Mouse (Mus musculus) kidney, embryonic 15.5 days (tissue): ENCODE results near the gene Aox1. TPM values are rescaled to one million over a fixed set of nuclear protein-coding genes. Genes with fewer than 3 reads are reported as not detected.
A peak's percentile ranks its signal among the peaks of the same experiment; 100 is the strongest.

ENCODE experiments used
- ATAC-seq: fragments of 200-750 bp; cut with Nextera tagmentation; replicated peaks from 2 replicates; pipeline ENCODE4 v1.8.0; 2017; ENCODE audit warnings: moderate TSS enrichment; ENCODE audit not compliant: low FRiP score
- H3K27ac ChIP-seq: fragments of 300-500 bp; sonication (generic); 2 replicates; pipeline ENCODE4 v1.5.1; 2015; ENCODE audit warnings: mild to moderate bottlenecking, inconsistent platforms
- H3K27me3 ChIP-seq: fragments of 300-500 bp; sonication (generic); 2 replicates; pipeline ENCODE4 v1.6.1; 2015; ENCODE audit warnings: inconsistent platforms
- H3K36me3 ChIP-seq: fragments of 300-500 bp; sonication (generic); 2 replicates; pipeline ENCODE4 v1.6.1; 2015; ENCODE audit warnings: inconsistent platforms
- H3K4me1 ChIP-seq: fragments of 300-500 bp; sonication (generic); 2 replicates; pipeline ENCODE4 v1.6.1; 2015; ENCODE audit warnings: inconsistent platforms
- H3K4me2 ChIP-seq: fragments of 300-500 bp; sonication (generic); 2 replicates; pipeline ENCODE4 v1.6.1; 2015; ENCODE audit warnings: moderate library complexity, mild to moderate bottlenecking, inconsistent platforms
- H3K4me3 ChIP-seq: fragments of 300-500 bp; sonication (generic); replicated peaks from 2 replicates; pipeline ENCODE4 v1.5.1; 2015; ENCODE audit warnings: mild to moderate bottlenecking, inconsistent platforms
- H3K9ac ChIP-seq: fragments of 300-500 bp; sonication (generic); 2 replicates; pipeline ENCODE4 v1.6.1; 2015; ENCODE audit warnings: mild to moderate bottlenecking, inconsistent platforms
- H3K9me3 ChIP-seq: fragments of 300-500 bp; sonication (generic); replicated peaks from 2 replicates; pipeline ENCODE4 v1.6.1; 2016; ENCODE audit warnings: inconsistent platforms
- WGBS: fragments of 180-500 bp; shearing (Covaris S2); methylation state at CpG from one replicate; pipeline ENCODE4 v1.1.7; 2015; ENCODE audit warnings: mixed read lengths; 5-methylcytosine and 5-hydroxymethylcytosine counted together
- polyA plus RNA-seq: library from polyadenylated mRNA; unstranded; fragments of >200 nt; fragmentation: Nextera tagmentation; extraction: Ambion mirVana; gene quantifications from 2 replicates; pipeline ENCODE4 v1.2.1, GENCODE M21; 2015

Aox1 gene
- polyA plus RNA-seq, 1 experiment from 2014 or later = 0.32 TPM

DNA sequence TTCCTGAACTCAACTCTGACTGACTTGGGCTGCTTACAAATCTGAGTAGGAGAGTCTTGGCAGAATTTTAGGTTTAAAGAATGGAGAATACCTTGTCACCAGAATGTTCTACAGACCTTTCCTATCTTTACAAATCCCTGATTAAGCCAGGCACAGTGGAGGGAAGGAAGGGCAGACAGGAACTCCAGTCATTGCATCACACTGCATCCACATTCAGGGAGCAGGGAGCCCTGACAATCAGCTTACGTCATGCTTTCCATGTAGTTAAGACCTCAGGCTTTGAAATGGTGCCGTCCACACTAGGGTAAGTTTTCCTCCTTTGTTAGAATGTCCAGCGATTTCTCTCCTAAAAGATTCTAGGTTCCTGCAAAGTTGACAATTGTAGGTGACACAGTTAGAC, 61.5 kb downstream of the Aox1 start:
- no peaks in the 10 kb centered on the region for H3K4me1 ChIP-seq
- H3K36me3 ChIP-seq = no peaks in the 10 kb centered on the region
- H3K4me3 ChIP-seq = no peak overlapping the region
- H3K27ac ChIP-seq = no peak overlapping the region
- no peak for ATAC-seq
- H3K4me2 ChIP-seq = no peak overlapping the region
- H3K9me3 ChIP-seq = no peaks in the 10 kb centered on the region
- no peaks in the 10 kb centered on the region for H3K27me3 ChIP-seq
- WGBS = 81% methylated on average over 3 of the region's 3 CpGs
- H3K9ac ChIP-seq = no peak overlapping the region

DNA sequence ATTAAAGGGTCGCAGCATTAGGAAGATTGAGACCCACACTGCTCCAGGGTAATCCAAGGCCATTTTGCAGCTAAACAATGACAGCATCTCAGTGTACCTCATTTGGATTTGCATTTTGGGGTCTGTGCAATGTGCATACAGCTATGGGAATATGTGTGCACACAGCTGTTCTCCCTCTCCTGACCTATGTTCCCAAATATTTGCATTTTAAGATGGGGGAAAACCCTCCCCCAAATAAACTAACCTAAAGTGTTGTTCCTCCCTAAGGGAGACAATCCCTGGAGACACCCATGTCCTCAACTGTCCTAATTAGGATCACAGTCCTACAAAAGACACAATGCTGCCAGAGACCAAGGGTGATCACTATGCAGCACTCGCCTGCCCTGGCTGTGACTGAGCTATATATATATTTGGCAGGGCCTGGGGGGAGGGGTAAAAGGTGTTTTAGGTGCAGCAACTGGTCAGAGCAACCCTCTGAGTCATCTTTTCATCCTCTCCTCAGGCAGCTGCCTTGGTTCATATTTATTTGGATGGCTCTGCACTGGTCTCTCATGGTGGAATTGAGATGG, 62.3 kb downstream of the Aox1 start:
- H3K36me3 ChIP-seq = no peaks in the 10 kb centered on the region
- no peak overlapping the region for H3K27ac ChIP-seq
- no peaks in the 10 kb centered on the region for H3K27me3 ChIP-seq
- no peaks in the 10 kb centered on the region for H3K9me3 ChIP-seq
- WGBS = 87% methylated on average over 2 of the region's 2 CpGs
- H3K4me3 ChIP-seq = no peak overlapping the region
- 0 out of 2 replicates have a peak, but pooled peaks have one; percentile 15 for ATAC-seq
- no peak overlapping the region for H3K4me2 ChIP-seq
- no peaks in the 10 kb centered on the region for H3K4me1 ChIP-seq
- H3K9ac ChIP-seq = no peak overlapping the region

DNA sequence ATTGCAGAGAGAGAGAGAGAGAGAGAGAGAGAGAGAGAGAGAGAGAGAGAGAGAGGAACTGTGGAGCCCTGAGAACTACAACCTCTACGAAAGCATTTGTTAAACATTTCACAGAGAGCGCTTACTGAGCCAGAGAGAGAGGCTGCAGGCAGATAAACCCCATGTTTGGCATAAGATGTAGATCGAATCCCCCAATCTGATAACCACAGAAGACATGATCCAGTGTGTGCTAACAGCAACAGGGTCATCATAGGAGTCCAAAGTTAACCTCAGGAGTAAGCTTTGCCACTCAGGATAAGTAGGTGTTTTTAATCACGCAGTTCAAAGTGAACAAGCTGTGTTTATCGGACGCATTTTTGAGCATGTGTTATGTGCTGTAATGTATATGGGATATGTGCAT, 67.6 kb downstream of the Aox1 start:
- H3K4me2 ChIP-seq = no peak overlapping the region
- H3K4me3 ChIP-seq = no peak overlapping the region
- no peaks in the 10 kb centered on the region for H3K36me3 ChIP-seq
- no peak overlapping the region for H3K9ac ChIP-seq
- H3K9me3 ChIP-seq = no peaks in the 10 kb centered on the region
- H3K27ac ChIP-seq = no peak overlapping the region
- H3K27me3 ChIP-seq = no peaks in the 10 kb centered on the region
- H3K4me1 ChIP-seq = no peaks in the 10 kb centered on the region
- no peak for ATAC-seq
- WGBS = 89% methylated on average over 6 of the region's 6 CpGs

DNA sequence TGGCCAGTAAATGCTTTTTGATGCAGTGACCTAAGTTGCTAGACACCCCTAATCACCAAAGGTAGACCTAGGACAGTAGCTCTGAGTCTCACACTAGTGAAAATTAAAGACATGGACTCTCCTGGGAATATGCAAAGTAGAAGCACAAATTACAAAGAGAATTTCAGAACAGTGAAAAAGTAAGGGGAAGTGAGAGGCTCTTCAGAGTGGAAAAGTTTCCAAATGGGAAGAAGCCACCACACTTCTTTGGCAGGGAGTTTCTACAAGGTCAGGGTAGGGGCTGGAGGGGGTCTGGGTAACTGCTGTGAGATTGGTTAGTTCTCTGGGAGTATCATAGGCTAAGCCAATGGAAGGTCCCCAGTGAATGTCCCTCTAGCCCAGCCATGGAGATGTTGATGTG, 69.4 kb downstream of the Aox1 start:
- H3K4me3 ChIP-seq = no peak overlapping the region
- no peaks in the 10 kb centered on the region for H3K27me3 ChIP-seq
- H3K9me3 ChIP-seq = no peaks in the 10 kb centered on the region
- no peaks in the 10 kb centered on the region for H3K4me1 ChIP-seq
- no peaks in the 10 kb centered on the region for H3K36me3 ChIP-seq
- ATAC-seq = no peak
- H3K27ac ChIP-seq = no peak overlapping the region
- H3K4me2 ChIP-seq = no peak overlapping the region
- no peak overlapping the region for H3K9ac ChIP-seq

DNA sequence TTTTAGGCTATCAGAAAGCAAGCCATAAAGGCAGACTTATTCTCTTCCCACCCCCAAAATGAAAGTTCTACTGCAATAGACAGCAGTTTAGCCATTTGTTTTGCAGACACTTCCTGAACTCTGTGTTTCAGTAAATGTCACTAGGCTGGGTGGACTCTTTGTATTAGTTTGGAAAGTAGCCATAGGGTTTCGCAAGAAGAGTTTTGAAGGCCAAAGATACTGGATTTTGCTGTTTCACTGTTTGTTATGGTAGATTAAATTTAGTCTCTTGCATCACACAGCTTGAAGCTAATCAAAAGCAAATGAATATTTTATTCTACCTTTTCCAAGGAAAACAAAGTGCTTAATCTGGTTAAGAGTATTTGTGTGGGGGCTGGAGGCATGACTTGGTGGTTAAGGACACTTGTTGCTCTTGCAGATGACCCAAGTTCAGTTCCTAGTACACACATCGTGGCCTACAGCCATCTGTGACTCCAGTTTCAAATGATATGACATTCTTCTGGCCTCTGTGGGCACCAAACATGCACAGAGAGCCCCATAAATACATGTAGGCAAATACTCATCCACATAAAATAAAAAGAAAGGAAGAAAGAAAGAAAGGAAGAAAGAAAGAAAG, 71.9 kb downstream of the Aox1 start:
- Histone ChIP-seq H3K27me3 (no peaks in the 10 kb centered on the region), H3K4me2 (no peak overlapping the region), H3K4me1 (no peaks in the 10 kb centered on the region), H3K4me3 (no peak overlapping the region), H3K36me3 (no peaks in the 10 kb centered on the region), H3K9me3 (no peaks in the 10 kb centered on the region), H3K9ac (no peak overlapping the region), H3K27ac (no peak overlapping the region)
- no peak for ATAC-seq
- 66% methylated on average over 2 of the region's 2 CpGs for WGBS

DNA sequence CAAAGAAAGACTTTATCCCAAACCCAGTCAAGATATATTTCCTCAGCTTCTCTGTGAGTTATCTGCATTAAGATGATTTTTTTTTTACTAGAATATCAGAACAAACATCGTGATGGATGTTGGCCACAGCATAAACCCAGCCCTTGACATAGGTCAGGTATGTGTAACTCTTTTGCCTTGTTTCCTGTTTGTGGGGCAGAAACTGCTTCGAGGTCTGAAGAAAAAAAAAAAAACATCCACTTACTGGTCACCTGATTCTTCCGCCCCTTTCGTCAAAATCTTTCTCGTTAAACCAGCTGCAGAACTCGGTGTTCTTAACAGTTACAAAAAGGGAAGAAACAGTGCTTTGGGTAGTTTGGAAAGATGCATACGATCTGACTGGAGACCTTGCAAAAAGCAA, 72.8 kb downstream of the Aox1 start:
- no peak overlapping the region for H3K9ac ChIP-seq
- H3K27me3 ChIP-seq = no peaks in the 10 kb centered on the region
- ATAC-seq = no peak
- H3K9me3 ChIP-seq = no peaks in the 10 kb centered on the region
- 71% methylated on average over 7 of the region's 7 CpGs for WGBS
- H3K27ac ChIP-seq = no peak overlapping the region
- no peak overlapping the region for H3K4me3 ChIP-seq
- no peaks in the 10 kb centered on the region for H3K36me3 ChIP-seq
- no peak overlapping the region for H3K4me2 ChIP-seq
- no peaks in the 10 kb centered on the region for H3K4me1 ChIP-seq

DNA sequence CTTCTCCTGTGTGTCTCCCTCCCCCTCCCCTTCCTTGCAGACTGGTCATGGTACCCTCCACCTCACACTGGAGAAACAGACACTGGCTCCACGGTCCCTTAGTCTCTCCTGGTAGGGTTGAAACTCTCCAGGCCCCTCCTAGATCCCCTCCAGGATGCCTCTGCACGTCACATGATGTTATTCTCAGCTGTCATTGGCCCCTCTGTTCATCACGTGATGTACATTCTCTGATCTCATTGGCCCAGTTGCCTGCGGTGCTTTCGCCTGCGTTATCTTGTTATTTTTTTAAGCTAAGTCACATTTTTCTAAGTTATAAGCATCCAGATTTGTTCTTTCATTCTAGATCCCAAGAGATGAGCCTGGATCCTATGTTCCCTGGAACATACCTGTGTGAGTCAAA, 76.0 kb downstream of the Aox1 start:
- Histone ChIP-seq H3K9me3 (no peaks in the 10 kb centered on the region), H3K36me3 (no peaks in the 10 kb centered on the region), H3K4me1 (no peaks in the 10 kb centered on the region), H3K27ac (no peak overlapping the region), H3K9ac (no peak overlapping the region), H3K4me3 (no peak overlapping the region), H3K4me2 (no peak overlapping the region), H3K27me3 (no peaks in the 10 kb centered on the region)
- 87% methylated on average over 6 of the region's 6 CpGs for WGBS
- ATAC-seq = no peak

DNA sequence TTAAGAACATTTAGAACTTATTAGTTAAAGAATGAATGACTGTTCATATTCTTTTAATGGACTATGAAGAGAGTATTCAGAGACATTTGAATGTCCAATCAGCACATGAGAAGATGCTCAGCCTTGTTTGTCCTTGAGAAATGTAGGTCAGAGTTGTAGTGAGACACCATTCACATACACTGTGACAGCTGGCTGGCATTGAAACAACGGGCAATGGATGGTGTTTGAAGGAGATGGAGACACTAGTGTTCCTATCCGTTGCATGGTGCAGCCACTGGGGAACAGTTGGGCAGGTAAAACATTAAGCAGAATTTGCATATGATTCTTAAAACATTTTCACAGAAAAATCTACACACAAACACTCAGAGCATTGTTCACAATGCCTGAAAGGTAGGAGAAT, 77.3 kb downstream of the Aox1 start:
- Histone ChIP-seq H3K9me3 (no peaks in the 10 kb centered on the region), H3K4me1 (no peaks in the 10 kb centered on the region), H3K27me3 (no peaks in the 10 kb centered on the region), H3K4me2 (no peak overlapping the region), H3K36me3 (no peaks in the 10 kb centered on the region), H3K27ac (no peak overlapping the region), H3K4me3 (no peak overlapping the region), H3K9ac (no peak overlapping the region)
- no peak for ATAC-seq
- whole genome bisulfite sequencing = 86% methylated on average over 2 of the region's 2 CpGs

DNA sequence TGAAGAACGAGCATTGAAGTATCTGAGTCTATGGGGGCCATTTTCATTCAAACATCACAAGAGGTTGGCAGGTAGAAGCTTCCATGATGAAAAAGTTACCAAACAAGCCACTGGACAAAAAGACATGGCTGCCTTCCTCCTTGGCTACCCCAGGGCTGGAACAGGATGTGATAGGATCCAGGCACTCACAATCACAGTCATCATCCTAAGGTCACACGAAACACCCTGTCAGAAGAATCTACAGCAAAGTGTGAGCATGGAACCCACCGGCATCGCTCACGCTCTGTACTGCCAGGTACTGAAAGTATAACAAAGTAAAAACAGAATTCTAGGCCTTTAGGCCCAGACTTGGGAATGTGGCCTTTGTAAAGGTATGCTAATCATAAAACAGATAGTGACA, 80.5 kb downstream of the Aox1 start:
- Histone ChIP-seq H3K9ac (no peak overlapping the region), H3K9me3 (no peaks in the 10 kb centered on the region), H3K27ac (no peak overlapping the region), H3K4me1 (peaks cover 9% of the 10 kb centered on the region), H3K36me3 (no peaks in the 10 kb centered on the region), H3K4me3 (no peak overlapping the region), H3K4me2 (no peak overlapping the region), H3K27me3 (no peaks in the 10 kb centered on the region)
- no peak for ATAC-seq
- 93% methylated on average over 5 of the region's 5 CpGs for WGBS

DNA sequence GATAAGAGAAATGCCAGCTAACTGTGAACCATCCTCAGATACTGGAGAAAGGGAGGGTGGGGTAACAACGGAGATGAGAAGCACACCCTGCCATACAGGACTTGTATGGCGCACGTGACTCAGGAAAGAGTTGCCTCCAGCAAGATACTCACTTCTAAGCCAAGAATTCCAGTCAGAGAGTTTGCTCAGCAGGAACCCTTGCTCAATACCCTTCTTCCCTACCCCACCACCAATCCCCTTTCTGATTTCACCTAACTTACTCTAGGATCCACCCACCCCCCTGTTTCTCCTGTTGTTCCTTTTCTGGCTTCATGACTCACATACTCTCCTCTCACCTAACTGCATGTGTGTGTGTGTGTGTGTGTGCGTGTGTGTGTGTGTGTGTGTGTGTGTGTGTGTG, 81.6 kb downstream of the Aox1 start:
- Histone ChIP-seq H3K4me1 (peaks cover 9% of the 10 kb centered on the region), H3K4me2 (no peak overlapping the region), H3K9ac (no peak overlapping the region), H3K36me3 (no peaks in the 10 kb centered on the region), H3K27me3 (no peaks in the 10 kb centered on the region), H3K27ac (no peak overlapping the region), H3K4me3 (no peak overlapping the region), H3K9me3 (no peaks in the 10 kb centered on the region)
- 91% methylated on average over 4 of the region's 4 CpGs for WGBS
- no peak for ATAC-seq

DNA sequence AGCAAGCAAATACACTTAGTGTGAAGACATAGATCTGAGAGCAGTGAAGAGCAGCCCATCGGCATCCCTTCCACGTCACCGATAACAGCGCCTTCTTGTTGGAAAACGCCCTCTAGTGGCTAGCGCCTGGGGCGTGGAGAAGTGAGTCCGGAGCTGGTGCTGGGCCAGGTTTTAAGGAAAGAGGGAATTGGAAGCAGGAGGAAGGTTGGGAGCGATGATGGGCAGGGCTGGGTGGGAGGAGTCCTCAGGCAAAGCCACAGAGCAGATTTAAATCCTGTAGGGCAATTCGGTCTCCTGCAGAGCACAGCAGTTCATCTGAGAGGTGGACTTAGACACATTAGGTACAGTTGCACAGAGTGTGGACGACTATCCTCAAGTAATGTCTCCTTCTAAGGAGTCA, 83.1 kb downstream of the Aox1 start, which contains the start of gene Aox3:
Aox3 (plus strand) TSS at position 251 of the 400 bp plus-strand sequence.
- H3K4me1 ChIP-seq = peaks cover 9% of the 10 kb centered on the region
- WGBS = 16% methylated on average over 11 of the region's 11 CpGs
- no peaks in the 10 kb centered on the region for H3K27me3 ChIP-seq
- H3K27ac ChIP-seq = peak within 1 kb of the TSS; percentile 54
- peak; percentile 58; the same call in 1 of the 2 replicates for ATAC-seq
- H3K9ac ChIP-seq = no peak within 1 kb of the TSS
- H3K4me3 ChIP-seq = peak within 1 kb of the TSS; percentile 8; the same call in 1 of the 2 replicates
- H3K9me3 ChIP-seq = no peaks in the 10 kb centered on the region
- peak within 1 kb of the TSS; percentile 40 for H3K4me2 ChIP-seq
- no peaks in the 10 kb centered on the region for H3K36me3 ChIP-seq

DNA sequence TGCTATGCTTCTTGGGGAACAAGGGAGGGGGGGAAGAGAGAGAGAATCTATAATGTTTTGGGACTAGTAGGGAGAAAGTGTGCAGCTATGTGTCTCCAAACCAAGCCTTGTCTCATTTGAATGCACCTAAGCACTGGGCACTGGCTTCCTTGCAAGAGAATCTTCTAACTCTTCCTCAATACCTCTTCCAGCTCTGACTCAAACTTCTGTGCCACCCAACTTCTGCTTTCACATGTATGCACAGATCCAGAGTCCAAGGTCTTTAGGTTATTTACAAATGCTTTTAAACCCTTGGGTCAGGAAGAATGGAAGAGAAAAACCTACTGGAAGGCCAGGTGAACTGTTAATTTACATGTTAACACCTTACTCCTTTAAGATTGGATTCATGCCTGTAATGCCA, 83.7 kb downstream of the Aox1 start:
- Histone ChIP-seq H3K9me3 (no peaks in the 10 kb centered on the region), H3K9ac (no peak overlapping the region), H3K36me3 (no peaks in the 10 kb centered on the region), H3K4me2 (peak overlapping the region; percentile 40), H3K4me1 (peaks cover 9% of the 10 kb centered on the region), H3K4me3 (peak overlapping the region; percentile 5; the same call in 1 of the 2 replicates), H3K27me3 (no peaks in the 10 kb centered on the region), H3K27ac (peak overlapping the region; percentile 54)
- no peak for ATAC-seq
